Mouse (Mus musculus): ENCODE results near the gene 4930404H24Rik.

4930404H24Rik gene

GRCm38 (mm10) chr2:153512416-153513323 lies 20.1 kb downstream of the 4930404H24Rik start:
- DNase-seq: no peak

- no peak for DNase-seq
Observed at GRCm38 (mm10) chr2:153513983-153514382, 21.4 kb downstream of the 4930404H24Rik start.

GRCm38 (mm10) chr2:153514497-153515380 lies 22.1 kb downstream of the 4930404H24Rik start:
- no peak for DNase-seq

- DNase-seq: no peak
Observed at GRCm38 (mm10) chr2:153515582-153515981, 23.0 kb downstream of the 4930404H24Rik start.

- DNase-seq: peak; percentile 66
Observed at GRCm38 (mm10) chr2:153516961-153517360, 24.4 kb downstream of the 4930404H24Rik start.

GRCm38 (mm10) chr2:153520057-153520456 lies 27.5 kb downstream of the 4930404H24Rik start:
- no peak for DNase-seq

- DNase-seq: no peak
Observed at GRCm38 (mm10) chr2:153522270-153522669, 29.7 kb downstream of the 4930404H24Rik start.

- DNase-seq: no peak
Observed at GRCm38 (mm10) chr2:153523143-153523542, 30.6 kb downstream of the 4930404H24Rik start.

- no peak for DNase-seq
Observed at GRCm38 (mm10) chr2:153523656-153524055, 31.1 kb downstream of the 4930404H24Rik start.

- no peak for DNase-seq
Observed at GRCm38 (mm10) chr2:153524727-153525126, 32.1 kb downstream of the 4930404H24Rik start.

GRCm38 (mm10) chr2:153525906-153526311 lies 33.3 kb downstream of the 4930404H24Rik start:
- no peak for DNase-seq

- no peak for DNase-seq
Observed at GRCm38 (mm10) chr2:153526850-153527530, 34.4 kb downstream of the 4930404H24Rik start.

GRCm38 (mm10) chr2:153527580-153528531 lies 35.3 kb downstream of the 4930404H24Rik start:
- DNase-seq: no peak

GRCm38 (mm10) chr2:153528571-153529364 lies 36.2 kb downstream of the 4930404H24Rik start:
- DNase-seq: no peak

- DNase-seq: no peak
Observed at GRCm38 (mm10) chr2:153529365-153529781, 36.8 kb downstream of the 4930404H24Rik start.

- no peak for DNase-seq
Observed at GRCm38 (mm10) chr2:153529931-153530766, 37.6 kb downstream of the 4930404H24Rik start, which contains the start of gene Nol4l. Gene Nol4l (minus strand): TSS chr2:153529971.

- DNase-seq: no peak
Observed at GRCm38 (mm10) chr2:153530948-153531347, 38.4 kb downstream of the 4930404H24Rik start.

GRCm38 (mm10) chr2:153533981-153534380 lies 41.4 kb downstream of the 4930404H24Rik start:
- DNase-seq: no peak

GRCm38 (mm10) chr2:153538898-153539297 lies 46.3 kb downstream of the 4930404H24Rik start:
- no peak for DNase-seq
